Mouse (Mus musculus): ENCODE data around the gene Mgme1. TPM values are rescaled to one million over a fixed set of nuclear protein-coding genes. Genes with fewer than 3 reads are reported as not detected.

The Mgme1 gene
- polyA plus RNA-seq, 1 experiment = 8.1 TPM

DNA sequence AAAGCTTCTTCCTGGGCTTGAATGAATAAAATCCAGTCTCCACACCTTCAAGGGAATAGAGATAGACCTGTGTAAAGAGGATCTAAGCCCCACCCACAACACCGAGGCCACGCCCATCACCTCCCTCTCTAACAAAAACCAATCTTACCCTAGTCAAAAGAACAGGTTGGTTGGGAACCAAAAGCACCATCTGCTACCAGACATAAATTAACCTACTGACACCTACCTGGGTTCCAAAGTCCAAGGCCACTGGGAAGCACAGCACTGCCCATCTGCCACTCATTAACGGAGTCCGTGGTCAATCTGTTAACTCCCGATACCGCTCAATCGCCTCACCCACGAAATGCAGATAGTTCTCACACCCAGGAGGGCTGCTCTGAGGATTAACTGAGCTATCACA lies 38.1 kb downstream of the Mgme1 start:
- H3K4me1 ChIP-seq (ENCODE audit: control insufficient read depth, insufficient read depth, low read length) = no peaks in the 10 kb centered on the region; the same call in 1 of the 2 replicates
- H3K4me3 ChIP-seq (ENCODE audit: insufficient read depth, low read depth, low read length) = no peak overlapping the region
- H3K36me3 ChIP-seq (ENCODE audit: control insufficient read depth, insufficient read depth, low read length) = no peaks in the 10 kb centered on the region
- WGBS = 48% methylated on average over 8 of the region's 8 CpGs
- peak overlapping the region; percentile 59; the same call in 1 of the 2 replicates for H3K27ac ChIP-seq (ENCODE audit: insufficient read depth, low read depth, low read length)
- TF ChIP-seq POLR2A (IDR thresholded peaks at IDR 0.05; ENCODE audit: low read depth, low read length) = no peak
- no peak for TF ChIP-seq CTCF (conservative IDR thresholded peaks at IDR 0.05; ENCODE audit: insufficient read depth, insufficient read length, low read depth, low read length)
- DNase-seq = peak; percentile 94
- no peaks in the 10 kb centered on the region for H3K27me3 ChIP-seq (replicated peaks; ENCODE audit: control insufficient read depth, insufficient read depth, low read length)

DNA sequence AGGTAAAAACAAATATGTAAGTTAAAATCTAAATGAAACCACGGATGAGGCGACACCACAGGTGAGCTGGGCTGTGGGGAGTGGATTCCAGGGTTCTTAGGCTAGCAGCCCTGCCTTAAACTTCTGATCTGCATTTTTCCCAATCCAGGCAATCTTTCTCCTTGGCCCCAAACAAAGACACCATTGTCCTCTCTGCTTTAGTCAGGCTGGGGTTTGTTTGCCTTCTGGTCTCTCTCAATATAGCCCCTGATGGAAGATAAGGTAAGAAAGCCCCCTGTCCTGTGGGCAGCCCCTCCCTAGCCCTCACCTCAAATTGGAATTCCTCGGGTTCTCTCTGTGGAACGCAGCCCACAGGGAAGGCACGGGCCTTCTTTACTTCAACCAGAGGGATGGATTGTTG lies 39.8 kb downstream of the Mgme1 start:
- 72% methylated on average over 5 of the region's 5 CpGs for WGBS
- no peak for DNase-seq
- H3K27me3 ChIP-seq (replicated peaks; ENCODE audit: control insufficient read depth, insufficient read depth, low read length) = no peaks in the 10 kb centered on the region
- no peaks in the 10 kb centered on the region for H3K36me3 ChIP-seq (ENCODE audit: control insufficient read depth, insufficient read depth, low read length)
- H3K27ac ChIP-seq (ENCODE audit: insufficient read depth, low read depth, low read length) = no peak overlapping the region
- H3K4me3 ChIP-seq (ENCODE audit: insufficient read depth, low read depth, low read length) = no peak overlapping the region
- no peaks in the 10 kb centered on the region; the same call in 1 of the 2 replicates for H3K4me1 ChIP-seq (ENCODE audit: control insufficient read depth, insufficient read depth, low read length)
- TF ChIP-seq CTCF (conservative IDR thresholded peaks at IDR 0.05; ENCODE audit: insufficient read depth, insufficient read length, low read depth, low read length) = no peak

DNA sequence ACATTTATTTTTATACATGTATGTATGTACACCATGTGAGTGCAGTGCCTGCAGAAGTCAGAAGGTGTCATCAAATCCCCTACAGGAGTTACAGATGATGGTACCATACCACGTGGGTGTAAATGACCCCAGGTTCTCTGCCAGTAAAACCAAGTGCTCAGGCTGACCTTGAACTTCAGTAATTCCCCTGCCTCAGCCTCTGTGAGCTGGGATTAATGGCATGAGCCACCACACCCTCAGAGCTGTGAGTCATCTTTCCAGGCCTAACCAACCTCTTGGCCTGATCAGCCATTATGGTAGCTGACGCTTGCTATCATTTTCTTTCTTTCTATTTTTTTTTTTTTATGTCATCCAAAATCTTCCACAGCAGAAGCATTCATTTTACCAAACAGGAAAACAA lies 40.9 kb downstream of the Mgme1 start:
- H3K4me1 ChIP-seq (ENCODE audit: control insufficient read depth, insufficient read depth, low read length) = no peaks in the 10 kb centered on the region; the same call in 1 of the 2 replicates
- no peak for TF ChIP-seq POLR2A (IDR thresholded peaks at IDR 0.05; ENCODE audit: low read depth, low read length)
- no peak for TF ChIP-seq CTCF (conservative IDR thresholded peaks at IDR 0.05; ENCODE audit: insufficient read depth, insufficient read length, low read depth, low read length)
- H3K4me3 ChIP-seq (ENCODE audit: insufficient read depth, low read depth, low read length) = no peak overlapping the region
- no peaks in the 10 kb centered on the region for H3K27me3 ChIP-seq (replicated peaks; ENCODE audit: control insufficient read depth, insufficient read depth, low read length)
- H3K27ac ChIP-seq (ENCODE audit: insufficient read depth, low read depth, low read length) = no peak overlapping the region
- DNase-seq = no peak
- H3K36me3 ChIP-seq (ENCODE audit: control insufficient read depth, insufficient read depth, low read length) = no peaks in the 10 kb centered on the region
- 72% methylated on average over 2 of the region's 2 CpGs for WGBS

DNA sequence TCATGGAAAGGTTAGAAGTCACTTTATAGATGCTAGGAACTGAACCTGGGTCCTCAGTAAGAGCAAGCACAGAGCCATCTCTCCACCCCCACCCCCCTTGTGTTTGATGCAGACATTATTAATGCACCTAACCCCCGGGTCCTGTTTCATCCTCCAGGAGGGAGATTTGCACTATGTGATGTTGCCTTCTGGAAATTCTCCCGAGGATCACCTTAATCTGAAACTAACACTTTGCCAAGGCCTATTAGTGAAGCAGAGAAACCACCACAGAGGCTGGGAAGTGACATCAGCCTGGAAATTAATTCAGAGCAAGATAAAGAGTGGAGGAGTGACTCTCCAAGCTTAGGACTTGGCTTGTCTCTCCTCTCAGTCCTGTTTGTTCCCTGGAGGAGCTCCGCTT lies 53.8 kb downstream of the Mgme1 start:
- Histone ChIP-seq H3K4me3 (ENCODE audit: insufficient read depth, low read depth, low read length) (no peak overlapping the region), H3K27me3 (replicated peaks; ENCODE audit: control insufficient read depth, insufficient read depth, low read length) (no peaks in the 10 kb centered on the region), H3K27ac (ENCODE audit: insufficient read depth, low read depth, low read length) (no peak overlapping the region), H3K36me3 (ENCODE audit: control insufficient read depth, insufficient read depth, low read length) (no peaks in the 10 kb centered on the region), H3K4me1 (ENCODE audit: control insufficient read depth, insufficient read depth, low read length) (no peaks in the 10 kb centered on the region)
- no peak for TF ChIP-seq POLR2A (IDR thresholded peaks at IDR 0.05; ENCODE audit: low read depth, low read length)
- no peak for TF ChIP-seq CTCF (conservative IDR thresholded peaks at IDR 0.05; ENCODE audit: insufficient read depth, insufficient read length, low read depth, low read length)
- 70% methylated on average over 3 of the region's 3 CpGs for WGBS
- DNase-seq = no peak

GRCm38 (mm10) chr2:144329451-144329850 lies 59.0 kb downstream of the Mgme1 start:
- H3K4me3 ChIP-seq (ENCODE audit: insufficient read depth, low read depth, low read length) = no peak overlapping the region
- WGBS = 20% methylated on average over 9 of the region's 10 CpGs
- no peaks in the 10 kb centered on the region for H3K36me3 ChIP-seq (ENCODE audit: control insufficient read depth, insufficient read depth, low read length)
- no peak overlapping the region for H3K27ac ChIP-seq (ENCODE audit: insufficient read depth, low read depth, low read length)
- peaks cover 4% of the 10 kb centered on the region; the same call in 1 of the 2 replicates for H3K27me3 ChIP-seq (replicated peaks; ENCODE audit: control insufficient read depth, insufficient read depth, low read length)
- no peak for DNase-seq
- H3K4me1 ChIP-seq (ENCODE audit: control insufficient read depth, insufficient read depth, low read length) = no peaks in the 10 kb centered on the region; the same call in 1 of the 2 replicates
- no peak for TF ChIP-seq CTCF (conservative IDR thresholded peaks at IDR 0.05; ENCODE audit: insufficient read depth, insufficient read length, low read depth, low read length)
- no peak for TF ChIP-seq POLR2A (IDR thresholded peaks at IDR 0.05; ENCODE audit: low read depth, low read length)

DNA sequence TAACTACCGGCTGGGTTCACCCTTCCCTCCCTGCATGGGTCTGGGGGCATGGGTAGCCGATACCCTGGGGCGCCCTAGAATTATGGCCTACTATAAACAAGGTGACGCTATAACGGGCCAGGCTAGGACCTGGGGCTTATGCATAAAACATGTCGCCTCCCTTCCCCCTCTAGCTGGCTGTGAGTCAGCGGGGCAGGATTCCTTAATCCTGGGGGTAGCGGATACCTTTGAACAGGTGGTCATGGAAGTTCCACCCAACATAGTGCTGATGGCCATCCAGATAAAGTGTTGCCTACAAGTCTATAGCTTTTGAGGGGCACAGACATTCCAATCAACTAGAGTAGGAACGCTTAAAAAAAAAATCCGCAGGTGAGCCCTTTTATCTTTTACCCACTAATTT lies 59.5 kb downstream of the Mgme1 start:
- whole genome bisulfite sequencing = 15% methylated on average over 10 of the region's 10 CpGs
- peaks cover 4% of the 10 kb centered on the region; the same call in 1 of the 2 replicates for H3K27me3 ChIP-seq (replicated peaks; ENCODE audit: control insufficient read depth, insufficient read depth, low read length)

GRCm38 (mm10) chr2:144330352-144330959 lies 60.0 kb downstream of the Mgme1 start:
- TF ChIP-seq CTCF (conservative IDR thresholded peaks at IDR 0.05; ENCODE audit: insufficient read depth, insufficient read length, low read depth, low read length) (no peak), POLR2A (IDR thresholded peaks at IDR 0.05; ENCODE audit: low read depth, low read length) (no peak)
- Histone ChIP-seq H3K36me3 (ENCODE audit: control insufficient read depth, insufficient read depth, low read length) (no peaks in the 10 kb centered on the region), H3K4me1 (ENCODE audit: control insufficient read depth, insufficient read depth, low read length) (no peaks in the 10 kb centered on the region; the same call in 1 of the 2 replicates), H3K27me3 (replicated peaks; ENCODE audit: control insufficient read depth, insufficient read depth, low read length) (peaks cover 4% of the 10 kb centered on the region; the same call in 1 of the 2 replicates), H3K4me3 (ENCODE audit: insufficient read depth, low read depth, low read length) (peak overlapping the region; percentile 65), H3K27ac (ENCODE audit: insufficient read depth, low read depth, low read length) (no peak overlapping the region)
- 2% methylated on average over 41 of the region's 41 CpGs for WGBS
- DNase-seq = no peak

More for the DNA sequence above, 59.5 kb downstream of the Mgme1 start:
- no peak overlapping the region for H3K4me3 ChIP-seq (ENCODE audit: insufficient read depth, low read depth, low read length)
- DNase-seq = peak; percentile 15
- H3K27ac ChIP-seq (ENCODE audit: insufficient read depth, low read depth, low read length) = no peak overlapping the region
- TF ChIP-seq POLR2A (IDR thresholded peaks at IDR 0.05; ENCODE audit: low read depth, low read length) (no peak), CTCF (conservative IDR thresholded peaks at IDR 0.05; ENCODE audit: insufficient read depth, insufficient read length, low read depth, low read length) (no peak)
- no peaks in the 10 kb centered on the region; the same call in 1 of the 2 replicates for H3K4me1 ChIP-seq (ENCODE audit: control insufficient read depth, insufficient read depth, low read length)
- H3K36me3 ChIP-seq (ENCODE audit: control insufficient read depth, insufficient read depth, low read length) = no peaks in the 10 kb centered on the region

Other genes starting within 250 kb of the Mgme1 start
- not detected in 2 replicates for gene Banf2, start 237.6 kb upstream of the Mgme1 start, polyA plus RNA-seq (2012; rRNA removed)
- gene Snx5, start 243 bp downstream of the Mgme1 start, polyA plus RNA-seq (2012; rRNA removed) = 40.9 and 47.2 TPM in 2 replicates
- gene Ovol2, start 61.5 kb downstream of the Mgme1 start, polyA plus RNA-seq (2012; rRNA removed) = 2.1 and 3.0 TPM in 2 replicates
- gene Kat14, start 98.3 kb downstream of the Mgme1 start, polyA plus RNA-seq (2012; rRNA removed) = 43.0 and 44.8 TPM in 2 replicates
- gene Pet117, start 98.3 kb downstream of the Mgme1 start, polyA plus RNA-seq (2012; rRNA removed) = not detected in 2 replicates

Data from kidney, adult 2 months (tissue).